Mouse (Mus musculus): ENCODE measurements around the gene Rap2c. TPM values are rescaled to one million over a fixed set of nuclear protein-coding genes. Genes with fewer than 3 reads are reported as not detected.

Gene Rap2c
- polyA plus RNA-seq, 1 experiment from 2014 or later: 18.4 TPM

DNA sequence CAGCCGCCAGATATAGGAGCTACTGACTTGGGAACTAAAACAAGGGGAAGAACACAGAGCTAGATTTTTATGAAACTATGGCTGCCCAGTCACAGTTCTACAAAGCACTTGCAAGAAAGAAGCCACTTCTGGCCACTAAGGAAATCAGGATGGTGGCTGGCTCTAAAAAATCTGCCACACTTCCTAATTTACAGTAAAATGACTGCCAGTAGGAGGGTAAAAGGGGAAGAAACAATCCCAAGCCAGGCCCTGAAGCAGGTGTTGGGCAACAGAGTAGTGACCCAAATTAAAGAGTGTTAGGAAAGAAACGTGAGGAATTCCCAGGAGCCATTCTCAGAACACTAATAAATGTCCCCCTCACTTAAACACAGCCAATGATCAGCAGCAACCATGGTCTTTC lies 5.5 kb downstream of the Rap2c start:
- H3K27ac ChIP-seq (ENCODE audit: low read depth, low read length): no peak overlapping the region
- TF ChIP-seq CTCF (IDR thresholded peaks at IDR 0.05; ENCODE audit: low read depth): no peak
- 77% methylated on average over 2 of the region's 2 CpGs for WGBS

DNA sequence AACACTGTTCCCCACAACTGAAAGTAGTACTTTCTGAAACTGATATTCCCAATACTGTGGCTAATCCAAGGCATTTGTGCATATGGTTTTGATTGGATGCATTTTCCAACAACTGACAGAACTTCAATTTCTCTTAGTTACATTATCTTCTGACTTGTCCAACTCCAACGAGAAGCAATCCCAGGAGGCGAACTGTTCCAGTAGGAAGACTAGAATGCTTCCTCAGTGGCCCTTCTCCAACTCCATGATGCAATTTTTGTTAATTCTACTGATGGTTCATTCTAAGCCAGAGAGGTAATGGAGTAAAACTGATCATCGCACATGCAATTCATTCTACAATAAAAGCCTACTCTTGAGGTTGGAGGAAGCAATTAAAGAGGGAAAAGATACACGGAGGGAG lies 7.5 kb downstream of the Rap2c start:
- Histone ChIP-seq H3K9ac (ENCODE audit: low read depth, low read length) (no peak overlapping the region), H3K4me3 (ENCODE audit: low read depth, low read length) (no peak overlapping the region), H3K27ac (ENCODE audit: low read depth, low read length) (no peak overlapping the region), H3K4me1 (replicated peaks; ENCODE audit: control insufficient read depth, insufficient read depth, low read length) (no peaks in the 10 kb centered on the region), H3K27me3 (replicated peaks; ENCODE audit: control insufficient read depth, insufficient read depth, low read length) (no peaks in the 10 kb centered on the region), H3K4me2 (replicated peaks; ENCODE audit: low read depth) (no peak overlapping the region), H3K9me3 (ENCODE audit: control insufficient read depth) (no peaks in the 10 kb centered on the region), H3K36me3 (ENCODE audit: control insufficient read depth, insufficient read depth) (no peaks in the 10 kb centered on the region)
- WGBS: 80% methylated on average over 4 of the region's 4 CpGs
- no peak for TF ChIP-seq CTCF (IDR thresholded peaks at IDR 0.05; ENCODE audit: low read depth)
- ATAC-seq: no peak

More for the DNA sequence above, 5.5 kb downstream of the Rap2c start:
- H3K4me2 ChIP-seq (replicated peaks; ENCODE audit: low read depth): no peak overlapping the region
- no peak overlapping the region for H3K4me3 ChIP-seq (ENCODE audit: low read depth, low read length)
- no peak for ATAC-seq
- no peaks in the 10 kb centered on the region for H3K9me3 ChIP-seq (ENCODE audit: control insufficient read depth)
- no peak overlapping the region for H3K9ac ChIP-seq (ENCODE audit: low read depth, low read length)
- H3K36me3 ChIP-seq (ENCODE audit: control insufficient read depth, insufficient read depth): no peaks in the 10 kb centered on the region
- no peaks in the 10 kb centered on the region for H3K4me1 ChIP-seq (replicated peaks; ENCODE audit: control insufficient read depth, insufficient read depth, low read length)
- no peaks in the 10 kb centered on the region for H3K27me3 ChIP-seq (replicated peaks; ENCODE audit: control insufficient read depth, insufficient read depth, low read length)

DNA sequence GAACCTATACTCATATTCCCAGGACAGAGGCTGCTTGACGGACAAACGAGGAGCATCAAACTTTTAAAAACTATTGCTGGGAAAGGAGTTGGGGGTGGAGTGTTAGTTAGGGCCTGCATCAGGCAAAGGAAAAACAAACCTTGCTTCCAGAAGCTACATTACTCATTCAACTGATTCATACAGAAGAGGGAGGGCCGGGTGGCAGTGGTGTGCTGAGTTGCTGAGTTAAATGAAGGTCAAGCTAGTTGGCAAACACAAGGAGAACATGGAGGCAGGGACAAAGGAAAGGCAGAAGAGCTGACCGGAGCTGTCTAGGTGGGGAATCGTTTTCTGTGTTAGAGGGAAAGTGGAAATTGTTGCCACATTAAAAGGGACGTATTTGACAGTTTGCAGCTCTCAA lies 17.0 kb downstream of the Rap2c start:
- no peak for ATAC-seq
- H3K27me3 ChIP-seq (replicated peaks; ENCODE audit: control insufficient read depth, insufficient read depth, low read length): no peaks in the 10 kb centered on the region
- WGBS: 74% methylated on average over 6 of the region's 6 CpGs

DNA sequence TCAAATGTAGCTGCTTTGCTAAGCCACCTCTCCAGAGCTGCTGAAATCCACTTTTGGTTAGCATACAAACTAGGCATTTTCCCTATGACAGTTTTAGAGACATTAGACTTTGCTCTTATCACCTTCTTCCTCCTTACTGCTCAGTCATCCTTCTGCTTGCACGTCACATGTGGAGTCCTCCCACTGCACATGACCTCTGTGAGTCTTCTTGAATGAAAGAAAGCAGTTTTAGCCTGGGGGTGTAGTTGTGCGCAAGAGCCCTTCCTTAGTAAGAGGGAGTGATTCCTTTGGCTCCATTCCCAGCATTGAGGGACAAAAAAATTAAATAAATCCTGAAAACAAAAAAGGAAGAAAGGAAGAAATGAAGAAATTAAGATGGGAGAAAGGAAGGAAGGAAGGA lies 22.5 kb downstream of the Rap2c start:
- no peaks in the 10 kb centered on the region for H3K9me3 ChIP-seq (ENCODE audit: control insufficient read depth)
- H3K27me3 ChIP-seq (replicated peaks; ENCODE audit: control insufficient read depth, insufficient read depth, low read length): no peaks in the 10 kb centered on the region
- TF ChIP-seq CTCF (IDR thresholded peaks at IDR 0.05; ENCODE audit: low read depth): no peak
- ATAC-seq: no peak
- no peak overlapping the region for H3K4me3 ChIP-seq (ENCODE audit: low read depth, low read length)
- WGBS: 59% methylated on average over 2 of the region's 2 CpGs
- no peak overlapping the region for H3K9ac ChIP-seq (ENCODE audit: low read depth, low read length)
- no peak overlapping the region for H3K27ac ChIP-seq (ENCODE audit: low read depth, low read length)
- no peaks in the 10 kb centered on the region for H3K36me3 ChIP-seq (ENCODE audit: control insufficient read depth, insufficient read depth)
- H3K4me2 ChIP-seq (replicated peaks; ENCODE audit: low read depth): no peak overlapping the region
- H3K4me1 ChIP-seq (replicated peaks; ENCODE audit: control insufficient read depth, insufficient read depth, low read length): no peaks in the 10 kb centered on the region

More for the DNA sequence above, 17.0 kb downstream of the Rap2c start:
- Histone ChIP-seq H3K9ac (ENCODE audit: low read depth, low read length) (no peak overlapping the region), H3K4me2 (replicated peaks; ENCODE audit: low read depth) (no peak overlapping the region), H3K27ac (ENCODE audit: low read depth, low read length) (no peak overlapping the region), H3K4me1 (replicated peaks; ENCODE audit: control insufficient read depth, insufficient read depth, low read length) (no peaks in the 10 kb centered on the region), H3K4me3 (ENCODE audit: low read depth, low read length) (no peak overlapping the region), H3K9me3 (ENCODE audit: control insufficient read depth) (no peaks in the 10 kb centered on the region), H3K36me3 (ENCODE audit: control insufficient read depth, insufficient read depth) (no peaks in the 10 kb centered on the region)
- no peak for TF ChIP-seq CTCF (IDR thresholded peaks at IDR 0.05; ENCODE audit: low read depth)

DNA sequence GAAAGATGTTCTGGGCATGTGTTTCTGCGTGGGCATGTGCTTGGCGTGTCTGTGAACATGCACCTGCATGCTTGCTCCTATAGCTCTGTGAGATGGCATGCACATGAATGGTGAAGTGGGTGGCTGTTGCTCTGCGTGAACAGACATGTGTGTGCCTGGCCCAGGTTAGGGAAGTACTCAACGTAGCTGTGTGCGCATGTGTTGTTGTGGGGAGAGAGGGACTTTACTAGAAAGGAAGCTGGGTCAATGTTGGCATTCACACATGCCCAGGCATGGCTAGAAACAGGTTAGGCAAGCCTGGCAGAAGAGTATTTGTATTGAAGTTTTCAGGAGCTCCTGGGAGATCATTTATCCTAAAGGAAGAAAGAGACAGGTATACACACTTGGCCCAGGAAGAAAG lies 26.5 kb downstream of the Rap2c start:
- Histone ChIP-seq H3K9ac (ENCODE audit: low read depth, low read length) (no peak overlapping the region), H3K27me3 (replicated peaks; ENCODE audit: control insufficient read depth, insufficient read depth, low read length) (no peaks in the 10 kb centered on the region), H3K4me3 (ENCODE audit: low read depth, low read length) (no peak overlapping the region), H3K4me1 (replicated peaks; ENCODE audit: control insufficient read depth, insufficient read depth, low read length) (no peaks in the 10 kb centered on the region), H3K36me3 (ENCODE audit: control insufficient read depth, insufficient read depth) (no peaks in the 10 kb centered on the region), H3K9me3 (ENCODE audit: control insufficient read depth) (no peaks in the 10 kb centered on the region), H3K4me2 (replicated peaks; ENCODE audit: low read depth) (no peak overlapping the region), H3K27ac (ENCODE audit: low read depth, low read length) (no peak overlapping the region)
- no peak for TF ChIP-seq CTCF (IDR thresholded peaks at IDR 0.05; ENCODE audit: low read depth)
- no peak for ATAC-seq
- 95% methylated on average over 5 of the region's 5 CpGs for WGBS

DNA sequence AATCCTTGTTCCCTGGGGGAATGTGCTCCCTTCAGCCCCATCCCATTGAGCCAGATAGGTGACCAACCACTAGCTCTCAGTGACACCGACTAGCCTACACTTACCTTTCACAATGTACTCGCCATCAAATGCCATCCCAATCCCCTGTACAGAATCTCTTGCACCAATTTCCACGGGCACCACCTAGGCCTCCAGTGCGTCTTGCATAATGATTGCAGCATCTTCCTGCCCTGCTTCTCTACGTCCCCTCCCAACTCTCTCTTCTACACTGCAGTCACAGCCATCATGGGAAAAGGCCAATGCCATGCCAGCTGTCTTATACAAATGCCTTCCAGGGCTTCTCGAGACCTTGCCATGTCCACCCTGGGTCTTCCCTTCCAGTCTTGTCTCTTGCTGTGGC lies 27.9 kb downstream of the Rap2c start:
- Histone ChIP-seq H3K27ac (ENCODE audit: low read depth, low read length) (no peak overlapping the region), H3K4me3 (ENCODE audit: low read depth, low read length) (no peak overlapping the region), H3K9ac (ENCODE audit: low read depth, low read length) (no peak overlapping the region), H3K27me3 (replicated peaks; ENCODE audit: control insufficient read depth, insufficient read depth, low read length) (no peaks in the 10 kb centered on the region), H3K4me1 (replicated peaks; ENCODE audit: control insufficient read depth, insufficient read depth, low read length) (no peaks in the 10 kb centered on the region), H3K4me2 (replicated peaks; ENCODE audit: low read depth) (no peak overlapping the region), H3K36me3 (ENCODE audit: control insufficient read depth, insufficient read depth) (no peaks in the 10 kb centered on the region), H3K9me3 (ENCODE audit: control insufficient read depth) (no peaks in the 10 kb centered on the region)
- ATAC-seq: no peak
- 87% methylated on average over 6 of the region's 6 CpGs for WGBS
- no peak for TF ChIP-seq CTCF (IDR thresholded peaks at IDR 0.05; ENCODE audit: low read depth)

DNA sequence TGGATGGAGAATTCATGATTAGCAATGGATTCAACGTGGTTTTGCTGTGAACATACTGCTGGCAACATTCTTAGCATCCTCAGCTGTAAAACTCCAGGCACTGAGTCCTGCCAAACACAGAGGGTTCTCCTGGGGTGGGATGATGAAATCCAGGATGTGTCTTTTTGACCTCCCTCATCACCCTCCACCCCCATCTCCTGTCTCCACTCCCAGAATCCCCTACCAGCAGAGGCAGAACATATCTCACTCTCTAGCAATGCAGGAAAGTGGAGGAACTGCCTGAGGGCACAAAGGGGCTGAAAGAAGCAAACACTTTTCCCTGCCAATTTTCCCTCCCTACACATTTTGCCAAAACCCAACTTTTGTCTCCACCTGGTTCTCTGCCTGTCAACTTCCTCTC lies 29.2 kb downstream of the Rap2c start:
- H3K9me3 ChIP-seq (ENCODE audit: control insufficient read depth): no peaks in the 10 kb centered on the region
- no peak for TF ChIP-seq CTCF (IDR thresholded peaks at IDR 0.05; ENCODE audit: low read depth)
- no peak for ATAC-seq
- 41% methylated on average over 1 of the region's 1 CpGs for WGBS
- no peak overlapping the region for H3K27ac ChIP-seq (ENCODE audit: low read depth, low read length)
- H3K9ac ChIP-seq (ENCODE audit: low read depth, low read length): no peak overlapping the region
- H3K4me1 ChIP-seq (replicated peaks; ENCODE audit: control insufficient read depth, insufficient read depth, low read length): no peaks in the 10 kb centered on the region
- H3K27me3 ChIP-seq (replicated peaks; ENCODE audit: control insufficient read depth, insufficient read depth, low read length): no peaks in the 10 kb centered on the region
- no peak overlapping the region for H3K4me3 ChIP-seq (ENCODE audit: low read depth, low read length)
- no peak overlapping the region for H3K4me2 ChIP-seq (replicated peaks; ENCODE audit: low read depth)
- H3K36me3 ChIP-seq (ENCODE audit: control insufficient read depth, insufficient read depth): no peaks in the 10 kb centered on the region

Data from intestine, postnatal 0 days (tissue).